In genomic region chr13:52318276-52318675, GRCm38 (mm10) we compare ENCODE assay signal across 33 mouse cellular contexts.
"Had no signal": no experiment of that assay in that cellular context is flagged by ENCODE, and none has a peak within 500 bp of the region (broad histone marks: within the 10 kb centered on the region; RNA-seq: fewer than 3 reads in every experiment).

No protein-coding gene starts in this region.

- H3K4me3 ChIP-seq: heart, embryonic 12.5 days; heart, embryonic 13.5 days; heart, embryonic 15.5 days; hindbrain, embryonic 10.5 days; hindbrain, embryonic 12.5 days; hindbrain, embryonic 13.5 days; hindbrain, embryonic 15.5 days; intestine, embryonic 15.5 days; kidney, embryonic 15.5 days; layer of hippocampus, adult 2 months; left cerebral cortex, adult 2 months had no signal

- H3K27me3 ChIP-seq: heart, embryonic 12.5 days; heart, embryonic 13.5 days; heart, embryonic 15.5 days; hindbrain, embryonic 12.5 days; hindbrain, embryonic 13.5 days; hindbrain, embryonic 15.5 days; intestine, embryonic 15.5 days; kidney, embryonic 15.5 days had no signal

- DNase-seq: heart, postnatal 14 days; heart, postnatal 36 days; heart, postnatal 4 days; kidney, adult 11 months; kidney, adult 18-20 months; kidney, adult 2 months; kidney, adult 8-10 months; kidney, adult 9 months; kidney, postnatal 10 days; kidney, postnatal 14 days; kidney, postnatal 25 days; kidney, postnatal 36 days; kidney, postnatal 4 days; layer of hippocampus, adult 9-11 months; layer of hippocampus, postnatal 36 days had no signal

- H3K4me1 ChIP-seq: heart, embryonic 12.5 days; heart, embryonic 13.5 days; heart, embryonic 15.5 days; hindbrain, embryonic 10.5 days; hindbrain, embryonic 12.5 days; hindbrain, embryonic 13.5 days; hindbrain, embryonic 15.5 days; intestine, embryonic 15.5 days; kidney, embryonic 15.5 days had no signal

- H3K4me2 ChIP-seq: heart, embryonic 12.5 days; heart, embryonic 13.5 days; heart, embryonic 15.5 days; hindbrain, embryonic 12.5 days; hindbrain, embryonic 13.5 days; hindbrain, embryonic 14.5 days; hindbrain, embryonic 15.5 days; intestine, embryonic 15.5 days; kidney, embryonic 15.5 days had no signal

- ATAC-seq: hindbrain, embryonic 16.5 days; hindbrain, postnatal 0 days; inflammation-experienced regulatory T-cells, adult 6 months; intestine, embryonic 15.5 days; intestine, embryonic 16.5 days; intestine, postnatal 0 days had no signal

- H3K9ac ChIP-seq: heart, embryonic 12.5 days; heart, embryonic 13.5 days; heart, embryonic 15.5 days; hindbrain, embryonic 12.5 days; hindbrain, embryonic 13.5 days; hindbrain, embryonic 14.5 days; hindbrain, embryonic 15.5 days; intestine, embryonic 15.5 days; kidney, embryonic 15.5 days had no signal

- H3K27ac ChIP-seq: heart, embryonic 13.5 days; heart, embryonic 15.5 days; hindbrain, embryonic 10.5 days; hindbrain, embryonic 12.5 days; hindbrain, embryonic 13.5 days; hindbrain, embryonic 14.5 days; hindbrain, embryonic 15.5 days; hindbrain, postnatal 0 days; intestine, embryonic 15.5 days; kidney, embryonic 15.5 days; kidney, postnatal 0 days; layer of hippocampus, adult 2 months; left cerebral cortex, adult 2 months had no signal

- H3K36me3 ChIP-seq: heart, embryonic 12.5 days; heart, embryonic 13.5 days; heart, embryonic 15.5 days; hindbrain, embryonic 10.5 days; hindbrain, embryonic 12.5 days; hindbrain, embryonic 13.5 days; hindbrain, embryonic 15.5 days; intestine, embryonic 15.5 days; kidney, embryonic 15.5 days had no signal

- H3K9me3 ChIP-seq: heart, embryonic 12.5 days; heart, embryonic 13.5 days; heart, embryonic 15.5 days; hindbrain, embryonic 10.5 days; hindbrain, embryonic 12.5 days; hindbrain, embryonic 13.5 days; hindbrain, embryonic 15.5 days; intestine, embryonic 15.5 days; kidney, embryonic 15.5 days had no signal
